Mouse (Mus musculus): Measurements from ENCODE around the gene Ssr1. TPM values are rescaled to one million over a fixed set of nuclear protein-coding genes. Genes with fewer than 3 reads are reported as not detected.

Gene Ssr1
- polyA plus RNA-seq, 1 experiment: 10.5 TPM

GRCm38 (mm10) chr13:37940649-37941048 lies 53.4 kb downstream of the Ssr1 start:
- H3K36me3 ChIP-seq (ENCODE audit: control insufficient read depth, insufficient read depth, low read length): peaks cover 2% of the 10 kb centered on the region; the same call in 1 of the 2 replicates
- peak overlapping the region; percentile 80 for H3K27ac ChIP-seq (ENCODE audit: insufficient read depth, low read depth, low read length)
- no peak for DNase-seq
- H3K4me1 ChIP-seq (ENCODE audit: control insufficient read depth, insufficient read depth, low read length): peaks cover 32% of the 10 kb centered on the region
- no peak for TF ChIP-seq CTCF (conservative IDR thresholded peaks at IDR 0.05; ENCODE audit: insufficient read depth, insufficient read length, low read depth, low read length)
- TF ChIP-seq POLR2A (IDR thresholded peaks at IDR 0.05; ENCODE audit: low read depth, low read length): no peak
- H3K27me3 ChIP-seq (replicated peaks; ENCODE audit: control insufficient read depth, insufficient read depth, low read length): no peaks in the 10 kb centered on the region
- WGBS: 42% methylated on average over 5 of the region's 5 CpGs
- H3K4me3 ChIP-seq (ENCODE audit: insufficient read depth, low read depth, low read length): no peak overlapping the region

- peak; percentile 90 for DNase-seq
- Histone ChIP-seq H3K27me3 (replicated peaks; ENCODE audit: control insufficient read depth, insufficient read depth, low read length) (no peaks in the 10 kb centered on the region), H3K4me3 (ENCODE audit: insufficient read depth, low read depth, low read length) (no peak overlapping the region), H3K36me3 (ENCODE audit: control insufficient read depth, insufficient read depth, low read length) (peaks cover 2% of the 10 kb centered on the region; the same call in 1 of the 2 replicates), H3K4me1 (ENCODE audit: control insufficient read depth, insufficient read depth, low read length) (peaks cover 32% of the 10 kb centered on the region), H3K27ac (ENCODE audit: insufficient read depth, low read depth, low read length) (peak overlapping the region; percentile 80)
- TF ChIP-seq POLR2A (IDR thresholded peaks at IDR 0.05; ENCODE audit: low read depth, low read length): no peak
- TF ChIP-seq CTCF (conservative IDR thresholded peaks at IDR 0.05; ENCODE audit: insufficient read depth, insufficient read length, low read depth, low read length): no peak
- WGBS: 57% methylated on average over 2 of the region's 2 CpGs
Observed at GRCm38 (mm10) chr13:37940167-37940566, 53.9 kb downstream of the Ssr1 start.

- 58% methylated on average over 3 of the region's 3 CpGs for WGBS
- H3K4me3 ChIP-seq (ENCODE audit: insufficient read depth, low read depth, low read length): no peak overlapping the region
- peaks cover 6% of the 10 kb centered on the region for H3K36me3 ChIP-seq (ENCODE audit: control insufficient read depth, insufficient read depth, low read length)
- H3K27ac ChIP-seq (ENCODE audit: insufficient read depth, low read depth, low read length): no peak overlapping the region
- no peak for DNase-seq
- H3K4me1 ChIP-seq (ENCODE audit: control insufficient read depth, insufficient read depth, low read length): peaks cover 28% of the 10 kb centered on the region
- no peaks in the 10 kb centered on the region for H3K27me3 ChIP-seq (replicated peaks; ENCODE audit: control insufficient read depth, insufficient read depth, low read length)
- TF ChIP-seq POLR2A (IDR thresholded peaks at IDR 0.05; ENCODE audit: low read depth, low read length): no peak
Observed at GRCm38 (mm10) chr13:37936351-37936750, 57.7 kb downstream of the Ssr1 start.

GRCm38 (mm10) chr13:37934920-37935319 lies 59.1 kb downstream of the Ssr1 start:
- no peak for TF ChIP-seq CTCF (conservative IDR thresholded peaks at IDR 0.05; ENCODE audit: insufficient read depth, insufficient read length, low read depth, low read length)
- no peak for TF ChIP-seq POLR2A (IDR thresholded peaks at IDR 0.05; ENCODE audit: low read depth, low read length)
- no peak overlapping the region for H3K4me3 ChIP-seq (ENCODE audit: insufficient read depth, low read depth, low read length)
- H3K27me3 ChIP-seq (replicated peaks; ENCODE audit: control insufficient read depth, insufficient read depth, low read length): no peaks in the 10 kb centered on the region
- H3K36me3 ChIP-seq (ENCODE audit: control insufficient read depth, insufficient read depth, low read length): peaks cover 6% of the 10 kb centered on the region
- peak; percentile 74 for DNase-seq
- peaks cover 18% of the 10 kb centered on the region for H3K4me1 ChIP-seq (ENCODE audit: control insufficient read depth, insufficient read depth, low read length)
- WGBS: 65% methylated on average over 8 of the region's 8 CpGs
- H3K27ac ChIP-seq (ENCODE audit: insufficient read depth, low read depth, low read length): peak overlapping the region; percentile 74

- peak; percentile 21 for DNase-seq
- Histone ChIP-seq H3K27me3 (replicated peaks; ENCODE audit: control insufficient read depth, insufficient read depth, low read length) (no peaks in the 10 kb centered on the region), H3K4me1 (ENCODE audit: control insufficient read depth, insufficient read depth, low read length) (peaks cover 16% of the 10 kb centered on the region), H3K36me3 (ENCODE audit: control insufficient read depth, insufficient read depth, low read length) (peaks cover 6% of the 10 kb centered on the region), H3K4me3 (ENCODE audit: insufficient read depth, low read depth, low read length) (no peak overlapping the region), H3K27ac (ENCODE audit: insufficient read depth, low read depth, low read length) (peak overlapping the region; percentile 74)
- no peak for TF ChIP-seq CTCF (conservative IDR thresholded peaks at IDR 0.05; ENCODE audit: insufficient read depth, insufficient read length, low read depth, low read length)
- no peak for TF ChIP-seq POLR2A (IDR thresholded peaks at IDR 0.05; ENCODE audit: low read depth, low read length)
- WGBS: 43% methylated on average over 4 of the region's 4 CpGs
Observed at GRCm38 (mm10) chr13:37934075-37934474, 59.9 kb downstream of the Ssr1 start.

- 63% methylated on average over 27 of the region's 27 CpGs for WGBS
- Histone ChIP-seq H3K27me3 (replicated peaks; ENCODE audit: control insufficient read depth, insufficient read depth, low read length) (no peaks in the 10 kb centered on the region), H3K4me3 (ENCODE audit: insufficient read depth, low read depth, low read length) (no peak overlapping the region), H3K4me1 (ENCODE audit: control insufficient read depth, insufficient read depth, low read length) (peaks cover 16% of the 10 kb centered on the region), H3K27ac (ENCODE audit: insufficient read depth, low read depth, low read length) (no peak overlapping the region), H3K36me3 (ENCODE audit: control insufficient read depth, insufficient read depth, low read length) (peaks cover 4% of the 10 kb centered on the region)
- TF ChIP-seq CTCF (conservative IDR thresholded peaks at IDR 0.05; ENCODE audit: insufficient read depth, insufficient read length, low read depth, low read length) (no peak), POLR2A (IDR thresholded peaks at IDR 0.05; ENCODE audit: low read depth, low read length) (no peak)
- peak; percentile 78 for DNase-seq
Observed at GRCm38 (mm10) chr13:37931210-37931922, 62.7 kb downstream of the Ssr1 start.

GRCm38 (mm10) chr13:37930621-37931020 lies 63.4 kb downstream of the Ssr1 start:
- no peak overlapping the region for H3K4me3 ChIP-seq (ENCODE audit: insufficient read depth, low read depth, low read length)
- H3K27me3 ChIP-seq (replicated peaks; ENCODE audit: control insufficient read depth, insufficient read depth, low read length): no peaks in the 10 kb centered on the region
- H3K27ac ChIP-seq (ENCODE audit: insufficient read depth, low read depth, low read length): no peak overlapping the region
- 95% methylated on average over 23 of the region's 23 CpGs for WGBS
- peaks cover 4% of the 10 kb centered on the region; the same call in 1 of the 2 replicates for H3K36me3 ChIP-seq (ENCODE audit: control insufficient read depth, insufficient read depth, low read length)
- H3K4me1 ChIP-seq (ENCODE audit: control insufficient read depth, insufficient read depth, low read length): peaks cover 16% of the 10 kb centered on the region
- TF ChIP-seq POLR2A (IDR thresholded peaks at IDR 0.05; ENCODE audit: low read depth, low read length): no peak
- no peak for TF ChIP-seq CTCF (conservative IDR thresholded peaks at IDR 0.05; ENCODE audit: insufficient read depth, insufficient read length, low read depth, low read length)
- no peak for DNase-seq

All from kidney, adult 2 months (tissue).